Comparison of ENCODE assay signal across 12 mouse cellular contexts in genomic region chr5:27205754-27206153, GRCm38 (mm10).
"Had no signal": no experiment of that assay in that cellular context is flagged by ENCODE, and none has a peak within 500 bp of the region (broad histone marks: within the 10 kb centered on the region; RNA-seq: fewer than 3 reads in every experiment).

No protein-coding gene starts in this region.

- DNase-seq: kidney, adult 8-10 months; kidney, postnatal 25 days; left cerebral cortex, postnatal 4 days; lung, embryonic 14.5 days; right cerebral cortex, adult 18-20 months; right cerebral cortex, postnatal 14 days; right cerebral cortex, postnatal 4 days; thymus, adult 2 months; thymus, postnatal 14 days; thymus, postnatal 4 days had no signal

- ATAC-seq: lung, postnatal 0 days; midbrain, embryonic 15.5 days had no signal
